Mouse (Mus musculus): ENCODE results near the gene Ccdc15.

The Ccdc15 gene

DNA sequence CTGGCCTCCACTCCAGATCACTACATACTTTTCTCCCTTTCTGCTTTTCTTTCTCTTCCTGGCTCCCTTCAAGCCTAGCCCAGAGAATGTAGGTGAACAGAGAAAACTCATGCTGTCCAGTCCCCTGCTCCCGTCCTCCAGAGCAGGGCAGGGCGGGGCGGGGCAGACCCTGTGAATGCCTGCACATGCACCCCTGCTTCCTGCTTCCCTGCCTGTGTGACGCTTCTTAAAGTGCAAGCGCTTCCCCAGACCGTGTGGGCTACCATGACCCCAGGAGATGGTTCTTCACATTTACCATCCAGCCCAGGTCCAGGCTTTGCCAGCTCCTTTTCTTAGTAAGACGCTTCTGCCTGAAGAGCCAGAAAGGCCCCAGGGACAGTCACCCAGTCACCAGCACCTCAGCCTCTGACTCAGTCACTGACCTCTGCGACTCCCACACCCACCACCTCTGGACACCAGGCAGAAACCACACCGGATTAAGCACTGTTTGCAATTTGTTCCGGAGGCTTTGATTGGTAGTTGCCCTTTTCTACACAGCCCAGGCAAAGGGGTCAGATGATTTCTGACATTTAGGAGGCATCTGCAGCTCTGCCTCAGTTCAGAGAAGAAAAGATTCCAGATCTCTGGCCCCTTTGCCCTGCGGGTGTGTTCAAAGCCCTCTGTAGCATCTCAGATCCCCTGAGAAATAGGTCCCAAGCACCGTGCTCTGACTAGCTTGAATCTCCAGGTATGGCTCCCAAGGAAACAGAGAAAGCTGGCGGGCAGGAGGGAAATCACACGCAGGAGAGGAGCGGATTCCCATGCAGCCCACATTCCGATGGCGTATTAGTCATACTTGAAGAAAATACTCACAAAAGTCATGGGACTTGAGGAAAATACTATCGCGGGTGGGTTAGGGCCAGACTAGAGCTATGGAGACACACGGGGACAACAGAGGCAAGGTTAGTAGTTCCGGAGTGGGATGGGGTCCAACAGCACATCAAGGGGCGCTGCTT, 115.7 kb downstream of the Ccdc15 start:
- no peak for DNase-seq (ENCODE audit: low read depth, low spot score)

DNA sequence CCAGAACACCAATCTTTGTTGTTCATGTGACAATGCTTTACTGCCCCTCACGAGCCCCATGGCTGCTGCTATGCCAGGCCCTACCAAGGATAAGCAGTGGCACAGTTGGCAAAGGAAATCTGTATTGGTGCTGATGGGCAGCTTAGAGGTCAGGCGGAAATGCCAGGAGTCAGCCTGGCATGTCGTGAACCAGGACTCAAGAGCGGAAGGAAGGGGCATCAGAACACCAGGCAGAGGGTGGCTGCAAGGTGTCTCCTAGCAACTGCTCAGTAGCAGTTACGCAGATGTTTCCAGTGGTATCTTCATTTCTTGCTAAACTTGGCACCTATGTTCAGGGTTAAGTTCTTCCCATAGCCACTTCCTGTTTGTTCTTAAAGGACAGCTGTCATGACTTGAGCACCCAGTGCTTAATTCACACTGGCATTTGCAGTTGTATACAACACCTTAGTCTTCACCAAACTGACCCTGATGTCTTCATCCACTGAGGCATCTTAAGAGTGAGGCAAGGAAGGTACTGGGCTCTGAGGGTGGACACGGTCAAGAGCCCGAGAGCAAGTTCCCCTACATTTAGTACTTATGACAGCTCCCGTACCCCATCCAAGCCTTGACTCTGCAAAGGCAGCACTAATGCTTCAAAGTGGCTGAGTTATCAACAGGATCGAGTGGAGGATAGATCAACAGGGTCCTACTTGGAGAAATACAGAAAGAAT, 117.6 kb downstream of the Ccdc15 start:
- no peak for DNase-seq (ENCODE audit: low read depth, low spot score)

DNA sequence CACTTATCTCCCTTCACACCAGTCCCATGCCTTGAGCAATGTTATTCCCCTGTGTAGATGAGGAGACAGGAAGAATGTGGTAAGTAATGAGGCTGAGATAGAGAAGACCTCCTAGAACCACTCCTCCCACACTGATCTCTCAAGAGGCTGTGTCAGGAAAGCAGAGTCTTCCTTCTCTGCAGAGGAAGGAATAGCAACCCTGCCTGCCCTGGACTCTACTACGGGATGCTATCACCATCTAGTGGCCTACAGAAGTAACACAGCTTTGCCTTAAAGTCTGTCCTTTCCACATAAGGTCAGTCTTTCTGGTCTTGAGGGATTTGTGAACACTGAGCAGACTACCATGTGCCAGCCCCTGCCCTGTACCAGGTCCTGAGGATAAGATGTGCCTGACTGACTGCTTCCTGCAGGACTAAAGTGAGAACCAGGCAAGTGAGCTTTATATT, 118.3 kb downstream of the Ccdc15 start:
- peak; percentile 54 for DNase-seq (ENCODE audit: low read depth, low spot score)
